Mouse (Mus musculus) heart, postnatal 0 days (tissue): ENCODE measurements around the gene Sntg2. TPM values are rescaled to one million over a fixed set of nuclear protein-coding genes. Genes with fewer than 3 reads are reported as not detected.

Experiments
- ATAC-seq: fragments of 200-750 bp; cut with Nextera tagmentation; 2 replicates; pipeline ENCODE4 v1.8.0; 2017; ENCODE audit warnings: low read depth, moderate number of reproducible peaks, moderate library complexity; ENCODE audit not compliant: insufficient read depth
- DNase-seq: peaks from one replicate; pipeline ENCODE4 v3.0.0-alpha.2; 2016; ENCODE audit warnings: low spot score
- H3K27ac ChIP-seq: fragments of 300-500 bp; sonication (generic); 2 replicates; pipeline ENCODE4 v1.5.1; 2014; ENCODE audit warnings: low read depth, mild to moderate bottlenecking
- H3K27me3 ChIP-seq: fragments of 300-500 bp; sonication (generic); 2 replicates; pipeline ENCODE4 v1.6.1; 2014; ENCODE audit warnings: low read length, mixed read lengths; ENCODE audit not compliant: control insufficient read depth, insufficient read depth
- H3K36me3 ChIP-seq: fragments of 300-500 bp; sonication (generic); replicated peaks from 2 replicates; pipeline ENCODE4 v1.6.1; 2014; ENCODE audit warnings: low read length, mixed read lengths; ENCODE audit not compliant: control insufficient read depth, insufficient read depth
- H3K4me1 ChIP-seq: fragments of 300-500 bp; sonication (generic); 2 replicates; pipeline ENCODE4 v1.6.1; 2014; ENCODE audit warnings: antibody characterized with exemption; ENCODE audit not compliant: control insufficient read depth, insufficient read depth
- H3K4me2 ChIP-seq: fragments of 300-500 bp; sonication (generic); 2 replicates; pipeline ENCODE4 v1.6.1; 2014; ENCODE audit warnings: low read depth, mild to moderate bottlenecking, low read length, moderate library complexity
- H3K4me3 ChIP-seq: fragments of 300-500 bp; sonication (generic); 2 replicates; pipeline ENCODE4 v1.5.1; 2014; ENCODE audit warnings: low read depth, low read length
- H3K9ac ChIP-seq: fragments of 300-500 bp; sonication (generic); replicated peaks from 2 replicates; pipeline ENCODE4 v1.6.1; 2014; ENCODE audit warnings: low read depth, low read length, mixed read lengths
- H3K9me3 ChIP-seq: fragments of 300-500 bp; sonication (generic); replicated peaks from 2 replicates; pipeline ENCODE4 v1.6.1; 2016; ENCODE audit warnings: low read length; ENCODE audit not compliant: control insufficient read depth
- CTCF ChIP-seq: IDR thresholded peaks from 2 replicates; pipeline ENCODE4 v1.5.1; 2016; ENCODE audit warnings: antibody characterized with exemption, control low read depth, low read depth
- EP300 ChIP-seq: IDR thresholded peaks from 2 replicates; pipeline ENCODE4 v1.6.1; 2016; ENCODE audit warnings: antibody characterized with exemption, low read depth
- WGBS: fragments of 180-500 bp; shearing (Covaris S2); extraction: QIAGEN DNeasy Blood & Tissue Kit; methylation state at CpG from one replicate; pipeline ENCODE4 v1.1.7; 2014; 5-methylcytosine and 5-hydroxymethylcytosine counted together
- polyA plus RNA-seq: library from polyadenylated mRNA; unstranded; fragments of >200 nt; fragmentation: Nextera tagmentation; extraction: Ambion mirVana; gene quantifications from 2 replicates; pipeline ENCODE4 v1.2.1, GENCODE M21; 2015
- total RNA-seq: library from RNA; depleted of rRNA; stranded (reverse); fragments of >200 nt; gene quantifications from 2 replicates; pipeline ENCODE4 v1.2.3, GENCODE M21; 2014; ENCODE audit warnings: low replicate concordance

Gene Sntg2
- total and polyA plus RNA-seq, 2 experiments from 2014 or later, result 2.8 to 13.9 TPM

- WGBS, result 88% methylated on average over 10 of the region's 10 CpGs
- Histone ChIP-seq H3K27me3 (no peaks in the 10 kb centered on the region), H3K4me1 (no peaks in the 10 kb centered on the region), H3K4me3 (no peak overlapping the region), H3K4me2 (no peak overlapping the region), H3K36me3 (no peaks in the 10 kb centered on the region), H3K9ac (no peak overlapping the region), H3K27ac (no peak overlapping the region), H3K9me3 (no peaks in the 10 kb centered on the region)
- ATAC-seq (no peak), DNase-seq (no peak)
- TF ChIP-seq EP300 (no peak), CTCF (no peak)
Observed at GRCm38 (mm10) chr12:30254581-30254980, 118.6 kb downstream of the Sntg2 start.

- no peak overlapping the region for H3K4me2 ChIP-seq
- no peak for DNase-seq
- TF ChIP-seq CTCF (no peak), EP300 (no peak)
- no peak overlapping the region for H3K27ac ChIP-seq
- no peaks in the 10 kb centered on the region for H3K9me3 ChIP-seq
- no peaks in the 10 kb centered on the region for H3K4me1 ChIP-seq
- no peak overlapping the region for H3K9ac ChIP-seq
- H3K4me3 ChIP-seq, result no peak overlapping the region
- ATAC-seq, result no peak
- H3K36me3 ChIP-seq, result no peaks in the 10 kb centered on the region
- H3K27me3 ChIP-seq, result no peaks in the 10 kb centered on the region
- WGBS, result 86% methylated on average over 4 of the region's 4 CpGs
Observed at GRCm38 (mm10) chr12:30252381-30252780, 120.8 kb downstream of the Sntg2 start.

GRCm38 (mm10) chr12:30251283-30251829, 121.8 kb downstream of the Sntg2 start:
- 79% methylated on average over 8 of the region's 8 CpGs for WGBS

DNA sequence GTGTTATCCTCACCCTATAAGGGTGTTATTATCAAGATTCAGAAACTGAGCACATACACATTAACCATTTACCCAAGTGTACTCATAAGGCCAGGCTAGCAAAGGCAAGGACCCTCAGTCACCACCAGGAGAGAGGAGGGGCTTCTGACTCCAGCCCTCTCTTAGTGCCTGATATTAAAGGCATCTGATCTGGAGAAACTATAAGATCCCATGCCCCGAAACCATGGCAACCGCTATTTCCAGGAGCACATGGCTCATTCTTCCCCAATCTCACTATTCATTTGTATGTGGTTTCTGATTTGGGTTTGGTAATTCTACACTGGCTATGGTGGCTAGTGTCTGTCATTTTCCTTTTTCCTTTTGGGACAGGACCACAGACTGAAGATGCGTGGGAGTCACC, 124.1 kb downstream of the Sntg2 start:
- Histone ChIP-seq H3K4me3 (no peak overlapping the region), H3K27ac (no peak overlapping the region), H3K4me1 (no peaks in the 10 kb centered on the region), H3K4me2 (no peak overlapping the region), H3K36me3 (no peaks in the 10 kb centered on the region), H3K9me3 (no peaks in the 10 kb centered on the region), H3K27me3 (no peaks in the 10 kb centered on the region), H3K9ac (no peak overlapping the region)
- no peak for DNase-seq
- no peak for ATAC-seq
- TF ChIP-seq CTCF (no peak), EP300 (no peak)
- 78% methylated on average over 3 of the region's 3 CpGs for WGBS

More at GRCm38 (mm10) chr12:30251283-30251829, 121.8 kb downstream of the Sntg2 start:
- no peak overlapping the region for H3K27ac ChIP-seq
- no peak for TF ChIP-seq CTCF
- TF ChIP-seq EP300, result no peak
- H3K4me1 ChIP-seq, result no peaks in the 10 kb centered on the region
- H3K36me3 ChIP-seq, result no peaks in the 10 kb centered on the region
- DNase-seq (no peak), ATAC-seq (no peak)
- no peak overlapping the region for H3K4me2 ChIP-seq
- H3K27me3 ChIP-seq, result no peaks in the 10 kb centered on the region
- no peak overlapping the region for H3K9ac ChIP-seq
- no peaks in the 10 kb centered on the region for H3K9me3 ChIP-seq
- no peak overlapping the region for H3K4me3 ChIP-seq

DNA sequence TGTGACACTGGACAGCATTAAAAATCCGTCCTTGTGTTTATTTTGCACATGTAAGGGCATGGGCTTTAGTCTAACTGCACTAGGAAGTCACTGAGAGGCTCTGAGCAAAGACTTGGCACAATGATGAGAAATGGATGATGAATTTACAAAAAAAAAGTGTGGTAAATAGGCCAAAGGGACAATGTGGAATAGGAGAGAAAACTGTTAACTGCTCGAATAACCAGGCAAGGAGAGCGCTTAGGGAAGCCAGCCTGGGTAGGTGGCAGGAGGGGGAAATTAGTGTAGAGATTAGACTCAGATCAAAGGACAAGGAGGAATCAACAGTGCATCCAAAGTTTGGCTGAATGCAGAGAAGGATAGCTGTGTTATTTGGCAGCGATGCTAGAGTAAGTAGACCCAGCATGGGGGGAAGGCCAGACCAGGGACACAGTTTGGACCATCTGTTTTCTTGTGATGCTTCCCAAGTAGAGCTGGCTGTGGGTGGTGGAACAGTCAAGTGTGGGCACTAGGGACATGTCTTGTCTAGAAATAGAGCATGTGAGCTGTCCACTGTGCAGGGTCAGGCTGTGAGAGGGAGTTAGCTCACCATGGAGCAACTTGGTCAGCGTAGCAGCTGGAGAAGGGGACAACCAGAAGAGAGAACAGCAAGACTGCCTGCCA, 126.8 kb downstream of the Sntg2 start:
- H3K27me3 ChIP-seq, result no peaks in the 10 kb centered on the region
- H3K36me3 ChIP-seq, result no peaks in the 10 kb centered on the region
- DNase-seq (no peak), ATAC-seq (no peak)
- H3K27ac ChIP-seq, result no peak overlapping the region
- H3K9me3 ChIP-seq, result no peaks in the 10 kb centered on the region
- no peak overlapping the region for H3K4me3 ChIP-seq
- H3K4me2 ChIP-seq, result no peak overlapping the region
- TF ChIP-seq CTCF (no peak), EP300 (no peak)
- WGBS, result 72% methylated on average over 5 of the region's 5 CpGs
- H3K4me1 ChIP-seq, result no peaks in the 10 kb centered on the region
- H3K9ac ChIP-seq, result no peak overlapping the region

GRCm38 (mm10) chr12:30244194-30244593, 129.0 kb downstream of the Sntg2 start:
- Histone ChIP-seq H3K4me3 (no peak overlapping the region), H3K9ac (no peak overlapping the region), H3K36me3 (no peaks in the 10 kb centered on the region), H3K27me3 (no peaks in the 10 kb centered on the region), H3K4me1 (no peaks in the 10 kb centered on the region), H3K9me3 (no peaks in the 10 kb centered on the region), H3K4me2 (no peak overlapping the region), H3K27ac (no peak overlapping the region)
- no peak for DNase-seq
- WGBS, result 16% methylated on average over 2 of the region's 2 CpGs
- no peak for TF ChIP-seq CTCF
- no peak for TF ChIP-seq EP300
- ATAC-seq, result no peak
